Mouse (Mus musculus) 3T3-L1 (cell line): ENCODE results near the gene Hipk2.

Experiments used
- DNase-seq: peaks from one replicate; pipeline ENCODE4 v3.0.0-alpha.2; 2015; ENCODE audit warnings: low read depth, low spot score

Gene Hipk2

DNA sequence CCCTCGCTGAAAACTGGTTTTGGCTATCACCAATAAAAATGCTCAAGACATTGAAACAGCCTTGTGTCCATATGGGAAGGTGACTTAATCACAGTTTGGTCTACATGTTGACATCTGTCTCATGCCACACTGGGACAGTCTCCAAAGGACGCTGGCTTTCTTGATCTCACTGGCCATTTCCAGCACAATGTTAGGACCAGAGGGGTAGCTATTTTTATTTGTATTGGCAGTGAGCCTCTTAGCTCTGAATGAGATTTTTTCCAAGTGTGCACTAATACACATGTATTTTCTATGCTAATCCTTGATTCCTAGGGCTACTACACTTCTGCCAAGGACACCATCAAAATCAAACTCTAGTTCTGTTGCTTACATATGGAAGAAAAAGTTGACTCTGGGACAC lies 120.8 kb downstream of the Hipk2 start:
- peak; percentile 38 for DNase-seq

- peak; percentile 96 for DNase-seq
Measured at GRCm38 (mm10) chr6:38753729-38754128, 122.2 kb downstream of the Hipk2 start.

DNA sequence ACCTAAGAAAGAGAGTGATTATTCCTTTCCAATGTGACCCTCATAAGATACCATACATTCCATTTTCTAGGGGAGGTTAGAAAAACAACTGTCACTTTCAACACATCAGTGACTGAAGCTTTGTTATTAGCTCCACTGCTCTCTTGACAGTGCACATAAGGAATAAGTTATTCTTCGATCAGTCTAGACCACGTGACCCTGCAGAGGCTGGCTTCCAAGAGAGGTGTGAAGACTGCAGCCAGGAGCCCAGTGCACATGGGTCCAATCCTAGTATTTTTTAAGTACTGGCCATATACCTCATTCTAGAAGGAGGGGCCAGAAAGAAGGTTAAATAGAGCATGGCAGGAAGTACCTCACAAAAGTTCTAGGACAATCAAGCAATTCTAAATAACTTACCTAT lies 122.9 kb downstream of the Hipk2 start:
- peak; percentile 30 for DNase-seq

- DNase-seq: peak; percentile 25
Measured at GRCm38 (mm10) chr6:38752495-38752894, 123.5 kb downstream of the Hipk2 start.

GRCm38 (mm10) chr6:38748037-38748436 lies 127.9 kb downstream of the Hipk2 start:
- DNase-seq: peak; percentile 96

DNA sequence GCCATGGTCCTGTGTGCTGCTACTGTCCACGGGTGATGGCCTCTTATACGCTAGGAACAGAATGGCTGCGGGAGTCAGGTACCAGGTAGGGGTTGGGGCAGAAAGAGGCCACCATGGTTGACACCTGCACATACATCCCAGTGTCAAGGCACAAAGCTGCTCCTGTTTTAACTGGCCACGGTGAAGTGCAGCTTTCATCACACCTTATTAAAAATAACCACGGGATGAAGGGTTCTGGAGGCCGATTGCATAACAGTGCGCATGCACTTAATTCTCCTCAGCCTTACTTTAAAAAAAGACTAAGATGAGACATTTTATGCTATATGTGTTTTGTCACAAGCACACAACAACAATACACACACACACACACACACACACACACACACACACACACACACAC lies 132.6 kb downstream of the Hipk2 start:
- DNase-seq: no peak

GRCm38 (mm10) chr6:38742441-38742840 lies 133.5 kb downstream of the Hipk2 start:
- DNase-seq: no peak

DNA sequence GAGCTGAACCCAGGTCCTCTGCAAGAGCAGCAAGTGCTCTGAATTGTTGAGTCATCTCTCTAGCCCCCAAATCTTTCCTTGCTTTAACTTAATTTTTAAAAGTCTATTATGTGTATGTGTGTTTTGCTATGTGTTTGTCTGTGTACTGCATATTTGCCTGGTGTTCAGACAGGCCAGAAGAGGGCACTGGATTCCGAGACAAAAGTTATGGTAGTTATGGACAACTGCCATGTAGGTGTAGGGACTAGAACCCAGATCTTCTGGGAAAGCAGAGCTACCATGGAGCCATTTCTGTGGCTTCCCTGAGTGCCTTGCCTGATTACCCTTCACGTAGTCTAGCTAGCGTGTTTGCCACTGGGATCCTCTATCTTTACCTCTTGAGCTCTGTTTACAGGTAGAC lies 134.9 kb downstream of the Hipk2 start:
- no peak for DNase-seq

DNA sequence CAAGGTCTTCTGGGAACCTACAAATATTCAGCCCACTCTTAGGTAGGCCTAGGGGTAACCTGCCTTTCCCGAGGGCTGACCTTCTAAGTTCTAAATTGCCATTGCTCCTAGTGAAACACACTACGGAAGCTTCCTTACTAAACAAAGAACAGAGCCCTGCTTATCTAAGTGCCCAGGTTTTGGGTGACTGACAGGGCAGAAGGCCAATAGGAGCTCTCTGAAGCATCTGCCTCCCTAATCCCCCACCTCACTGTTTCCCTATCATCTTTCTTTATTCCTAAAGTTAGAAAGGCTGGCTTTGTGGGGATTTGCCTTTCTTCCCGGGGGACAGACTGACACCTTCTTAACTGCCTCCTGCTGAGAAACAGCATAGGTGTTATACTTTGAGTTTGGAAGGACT lies 136.7 kb downstream of the Hipk2 start:
- no peak for DNase-seq

DNA sequence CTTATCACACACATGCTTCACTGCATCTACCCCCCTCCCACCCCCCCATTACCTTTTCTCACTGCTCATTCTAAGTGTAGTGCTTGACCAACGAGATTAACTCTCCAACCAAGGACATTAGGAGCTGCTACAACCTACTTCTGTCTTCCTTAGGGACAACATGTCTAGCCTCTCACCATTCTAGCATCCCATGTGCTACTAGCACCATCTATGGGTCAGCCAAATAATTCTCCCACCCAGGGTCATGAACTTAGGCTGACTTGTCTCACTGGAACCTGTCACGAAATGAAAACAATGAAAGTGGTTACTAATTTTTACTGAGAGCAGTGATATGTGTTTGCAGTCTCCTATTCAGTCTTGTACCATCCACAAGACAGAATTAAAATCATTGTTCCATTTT lies 138.2 kb downstream of the Hipk2 start:
- DNase-seq: no peak

- peak; percentile 92 for DNase-seq
Measured at GRCm38 (mm10) chr6:38736240-38736639, 139.7 kb downstream of the Hipk2 start.

DNA sequence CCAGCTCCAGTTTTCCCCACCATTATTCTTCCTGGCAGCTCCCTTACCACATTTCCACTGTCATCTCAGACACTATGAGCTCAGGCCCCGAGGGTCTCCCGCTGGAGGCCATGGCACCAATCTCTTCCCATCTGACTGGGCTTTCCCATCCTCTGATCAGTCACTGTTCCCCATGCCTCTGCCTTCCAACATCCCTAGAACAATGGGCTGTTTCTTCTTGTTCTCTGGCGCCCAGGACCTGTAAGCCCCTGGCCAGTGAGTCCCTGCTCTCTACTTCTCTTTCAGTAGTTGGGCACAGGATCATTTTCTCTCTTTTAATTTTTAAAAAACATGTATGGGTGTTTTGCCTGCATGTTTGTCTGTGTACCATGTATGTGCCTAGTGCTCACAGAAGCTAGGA lies 143.3 kb downstream of the Hipk2 start:
- no peak for DNase-seq

DNA sequence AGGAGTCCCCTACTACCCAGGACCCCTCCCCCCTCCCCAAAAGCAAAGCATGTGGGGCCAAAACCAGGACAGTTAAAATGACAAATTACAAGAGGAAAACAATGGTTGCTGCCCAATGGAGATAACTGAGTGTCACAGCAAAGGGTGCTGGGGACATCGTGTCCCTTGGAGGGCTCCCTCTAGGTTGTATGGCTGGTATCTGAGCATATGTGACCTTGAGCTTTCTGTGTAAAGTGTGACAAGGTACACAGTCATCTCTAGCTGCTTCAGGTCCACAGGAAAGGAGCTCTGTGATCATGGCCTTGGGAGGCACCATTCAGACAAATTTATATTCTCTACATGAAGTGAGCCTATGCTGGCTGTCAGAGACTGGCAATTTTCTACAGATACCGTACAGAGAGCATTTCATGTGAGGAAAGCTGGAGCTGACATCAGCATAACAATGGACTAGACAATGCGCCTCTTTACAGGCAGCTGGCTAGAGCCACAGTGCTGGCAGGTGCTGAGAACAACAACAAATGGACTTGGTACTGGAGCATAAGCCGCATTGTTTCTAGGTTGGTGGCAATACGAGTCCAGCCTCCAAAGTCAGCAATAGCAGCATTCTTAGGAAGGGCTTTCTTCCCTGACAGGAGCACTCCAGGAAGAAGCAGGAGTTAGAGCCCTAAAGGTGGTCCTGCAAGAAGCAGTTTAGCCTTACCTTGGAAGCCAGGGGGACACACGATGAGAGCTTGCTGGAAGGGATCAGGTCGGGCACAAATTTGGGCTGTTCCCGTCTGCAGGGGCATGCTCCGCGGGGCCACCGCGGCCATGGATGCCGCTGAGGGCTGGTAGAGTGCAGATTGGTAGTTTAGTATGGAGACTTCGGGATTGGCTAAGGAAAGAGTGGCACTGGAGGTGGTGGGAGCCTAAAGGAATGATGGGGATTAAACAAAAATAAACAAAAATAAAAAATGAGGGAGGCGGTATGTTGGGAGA lies 145.5 kb downstream of the Hipk2 start:
- DNase-seq: no peak

DNA sequence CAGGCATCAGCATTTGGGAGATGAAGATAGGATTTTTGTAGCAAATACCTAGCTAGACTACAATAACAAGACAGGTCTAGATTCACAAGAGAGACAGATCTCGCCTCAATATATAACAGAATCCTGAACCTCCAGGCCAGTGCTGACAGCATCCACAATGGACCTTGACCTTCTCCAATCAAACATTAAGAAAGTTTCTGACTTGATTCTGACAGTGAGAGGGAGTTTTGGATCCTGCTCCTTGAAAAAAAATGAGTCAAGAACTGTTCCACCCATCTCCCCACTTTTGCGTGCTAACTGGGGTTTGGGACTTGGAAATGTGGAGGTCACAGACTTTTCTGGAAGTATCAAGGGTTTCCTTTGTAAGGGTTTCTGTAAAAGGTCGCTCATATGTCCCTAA lies 150.4 kb downstream of the Hipk2 start:
- DNase-seq: no peak

- no peak for DNase-seq
Measured at GRCm38 (mm10) chr6:38721361-38721760, 154.6 kb downstream of the Hipk2 start.

DNA sequence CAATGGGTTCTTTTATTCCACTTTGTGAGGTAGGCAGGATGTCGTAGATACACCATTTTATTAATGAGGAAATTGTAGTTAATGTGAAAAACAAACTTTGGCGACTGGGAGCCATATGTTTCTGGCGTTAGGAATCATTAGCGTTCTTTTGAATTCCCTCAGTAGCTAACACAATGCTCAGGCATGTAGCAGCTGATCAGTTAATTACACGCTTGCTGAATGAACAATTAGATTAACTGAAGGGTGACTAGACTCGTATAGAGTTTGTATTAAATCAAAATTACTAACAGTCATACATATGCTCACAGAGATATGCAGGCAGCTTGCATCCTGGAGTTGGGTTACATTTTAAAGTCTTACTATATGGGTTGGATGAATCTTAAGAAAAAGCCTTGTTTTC lies 156.7 kb downstream of the Hipk2 start:
- DNase-seq: no peak

DNA sequence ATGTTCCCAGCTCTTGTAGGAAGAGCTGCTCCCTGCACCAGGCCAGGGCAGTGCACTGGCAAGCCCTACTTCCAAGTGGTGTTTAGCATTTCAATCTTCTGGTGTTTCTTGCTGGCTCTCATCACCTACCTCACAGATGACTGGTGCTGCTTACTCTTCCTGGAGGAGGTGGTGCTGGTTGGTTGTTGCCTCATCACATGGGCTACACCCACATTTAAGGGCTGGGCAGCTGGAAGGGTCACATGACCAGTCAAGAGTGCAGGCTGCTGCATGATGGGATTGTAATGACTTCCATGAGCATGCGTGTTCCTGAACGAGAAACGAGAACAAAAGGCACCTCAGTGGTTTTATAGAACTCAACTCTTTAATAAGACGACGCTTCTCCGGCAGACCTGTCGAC lies 157.3 kb downstream of the Hipk2 start:
- DNase-seq: no peak

DNA sequence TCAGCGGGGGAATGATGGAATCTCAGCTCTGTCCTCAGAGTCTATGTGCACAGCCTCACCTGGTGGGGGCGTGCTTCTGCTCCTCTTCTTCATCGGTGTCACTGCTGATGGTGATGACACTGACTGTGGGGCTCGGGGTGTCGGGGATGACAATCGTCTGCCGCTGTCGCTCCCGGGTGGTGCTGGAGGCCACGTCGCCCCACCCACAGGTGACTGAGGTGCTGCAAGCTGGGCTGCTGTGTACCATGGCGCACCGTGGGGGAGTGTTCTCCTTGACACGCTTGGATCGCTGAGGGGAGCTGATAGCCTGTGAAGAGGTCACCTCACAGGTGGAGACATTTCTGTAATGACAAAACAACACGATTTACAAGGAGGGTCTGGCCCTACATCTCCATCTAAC lies 160.1 kb downstream of the Hipk2 start:
- no peak for DNase-seq

- DNase-seq: no peak
Measured at GRCm38 (mm10) chr6:38713957-38714898, 161.7 kb downstream of the Hipk2 start.

GRCm38 (mm10) chr6:38710449-38710848 lies 165.5 kb downstream of the Hipk2 start:
- no peak for DNase-seq

- no peak for DNase-seq
Measured at GRCm38 (mm10) chr6:38704264-38704984, 171.5 kb downstream of the Hipk2 start.

- no peak for DNase-seq
Measured at GRCm38 (mm10) chr6:38703526-38703925, 172.4 kb downstream of the Hipk2 start.
